11 mouse cellular contexts compared by ENCODE assay signal in the genomic region with DNA sequence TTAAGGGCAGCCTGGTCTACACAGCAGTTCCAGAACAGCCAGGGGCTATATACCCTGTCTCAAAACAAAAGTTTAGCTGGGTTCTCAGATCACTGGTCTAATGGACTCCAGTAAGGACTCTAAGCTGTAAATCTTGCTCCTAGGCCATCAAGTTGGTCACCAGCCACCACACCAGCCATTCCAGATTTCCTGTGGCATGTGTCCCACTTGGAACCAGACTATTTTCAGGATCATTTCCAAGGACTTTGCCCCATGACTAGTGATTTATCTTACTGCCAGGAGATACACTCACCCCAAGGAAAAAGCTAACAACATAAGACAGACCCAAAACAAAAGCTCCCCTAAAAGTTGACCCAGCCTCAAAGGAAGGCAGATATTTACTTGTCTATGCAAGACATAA. TPM values are rescaled to one million over a fixed set of nuclear protein-coding genes. Genes with fewer than 3 reads are reported as not detected.
A peak's percentile ranks its signal among the peaks of the same experiment; 100 is the strongest.
DNase-seq lines count a peak whose midpoint lies in the region; ATAC-seq and TF ChIP-seq lines count a peak whose summit lies in the region.
"Had no signal": no experiment of that assay in that cellular context is flagged by ENCODE, and none has a peak within 500 bp of the region (broad histone marks: within the 10 kb centered on the region; RNA-seq: fewer than 3 reads in every experiment).

No protein-coding gene starts in this region.

- H3K27ac ChIP-seq in layer of hippocampus, adult 2 months, result 0 out of 2 replicates have a peak overlapping the region, but pooled peaks have one; percentile 18
- H3K27ac ChIP-seq in heart, postnatal 0 days (ENCODE audit: low read depth), result peak overlapping the region; percentile 93
- H3K27ac ChIP-seq in neural tube, embryonic 15.5 days (replicated peaks), result no peak overlapping the region
- no peak overlapping the region for H3K27ac ChIP-seq in midbrain, embryonic 15.5 days
- H3K27ac ChIP-seq in embryonic facial prominence, embryonic 10.5 days (replicated peaks), result no peak overlapping the region

- DNase-seq in layer of hippocampus, adult 2 months (ENCODE audit: low spot score in 2 of 2), result no peak
- DNase-seq in layer of hippocampus, postnatal 36 days, result no peak
- DNase-seq in cerebellum, adult 9-10 months, result peak; percentile 42
- no peak for DNase-seq in heart, postnatal 0 days (ENCODE audit: low spot score)
- no peak for DNase-seq in right cerebral cortex, postnatal 10 days (ENCODE audit: low spot score in 2 of 2)
- DNase-seq in embryonic facial prominence, embryonic 10.5 days (ENCODE audit: low spot score), result no peak
- DNase-seq: lung, postnatal 4 days; thymus, adult 2 months had no signal

- H3K27me3 ChIP-seq in heart, postnatal 0 days (ENCODE audit: control insufficient read depth, insufficient read depth, low read length), result no peaks in the 10 kb centered on the region
- H3K27me3 ChIP-seq in neural tube, embryonic 15.5 days (replicated peaks), result no peaks in the 10 kb centered on the region
- no peaks in the 10 kb centered on the region for H3K27me3 ChIP-seq in midbrain, embryonic 15.5 days (replicated peaks)
- H3K27me3 ChIP-seq in embryonic facial prominence, embryonic 10.5 days (replicated peaks; ENCODE audit: low read depth, poor library complexity, severe bottlenecking), result no peaks in the 10 kb centered on the region

- no peak for TF ChIP-seq CTCF in layer of hippocampus, adult 2 months (conservative IDR thresholded peaks at IDR 0.05)
- no peak for TF ChIP-seq CTCF in heart, postnatal 0 days (IDR thresholded peaks at IDR 0.05; ENCODE audit: low read depth)

- TF ChIP-seq EP300 in heart, postnatal 0 days (IDR thresholded peaks at IDR 0.05; ENCODE audit: low read depth), result no peak

- no peaks in the 10 kb centered on the region for H3K9me3 ChIP-seq in heart, postnatal 0 days (replicated peaks; ENCODE audit: control insufficient read depth, low read length)
- no peaks in the 10 kb centered on the region for H3K9me3 ChIP-seq in neural tube, embryonic 15.5 days (replicated peaks)
- H3K9me3 ChIP-seq in midbrain, embryonic 15.5 days, result no peaks in the 10 kb centered on the region
- H3K9me3 ChIP-seq in embryonic facial prominence, embryonic 10.5 days, result no peaks in the 10 kb centered on the region
- H3K9me3 ChIP-seq: G1E had no signal

- peak overlapping the region; percentile 86 for H3K4me2 ChIP-seq in heart, postnatal 0 days (ENCODE audit: low read depth, low read length)
- 0 out of 2 replicates have a peak overlapping the region, but pooled peaks have one; percentile 87 for H3K4me2 ChIP-seq in neural tube, embryonic 15.5 days
- H3K4me2 ChIP-seq in midbrain, embryonic 15.5 days, result no peak overlapping the region

- no peak overlapping the region for H3K9ac ChIP-seq in heart, postnatal 0 days (replicated peaks; ENCODE audit: low read depth, low read length)
- no peak overlapping the region for H3K9ac ChIP-seq in neural tube, embryonic 15.5 days (replicated peaks)
- no peak overlapping the region for H3K9ac ChIP-seq in midbrain, embryonic 15.5 days

- H3K4me1 ChIP-seq in heart, postnatal 0 days (ENCODE audit: control insufficient read depth, insufficient read depth), result peaks cover 18% of the 10 kb centered on the region
- H3K4me1 ChIP-seq in neural tube, embryonic 15.5 days, result peaks cover 27% of the 10 kb centered on the region
- H3K4me1 ChIP-seq in midbrain, embryonic 15.5 days, result peaks cover 18% of the 10 kb centered on the region
- peaks cover 16% of the 10 kb centered on the region for H3K4me1 ChIP-seq in embryonic facial prominence, embryonic 10.5 days

- ATAC-seq in heart, postnatal 0 days (ENCODE audit: insufficient read depth, low read depth), result no peak
- no peak for ATAC-seq in neural tube, embryonic 15.5 days (ENCODE audit: low FRiP score)
- ATAC-seq in midbrain, embryonic 15.5 days (replicated peaks), result no peak

- H3K36me3 ChIP-seq in heart, postnatal 0 days (replicated peaks; ENCODE audit: control insufficient read depth, insufficient read depth, low read length), result peaks cover 24% of the 10 kb centered on the region
- peaks cover 21% of the 10 kb centered on the region for H3K36me3 ChIP-seq in neural tube, embryonic 15.5 days
- peaks cover 8% of the 10 kb centered on the region; the same call in 1 of the 2 replicates for H3K36me3 ChIP-seq in midbrain, embryonic 15.5 days (replicated peaks)
- peaks cover 20% of the 10 kb centered on the region for H3K36me3 ChIP-seq in embryonic facial prominence, embryonic 10.5 days (replicated peaks)

- H3K4me3 ChIP-seq in layer of hippocampus, adult 2 months, result no peak overlapping the region
- peak overlapping the region; percentile 92; the same call in 1 of the 2 replicates for H3K4me3 ChIP-seq in heart, postnatal 0 days (ENCODE audit: low read depth, low read length)
- no peak overlapping the region for H3K4me3 ChIP-seq in neural tube, embryonic 15.5 days (replicated peaks)
- H3K4me3 ChIP-seq in midbrain, embryonic 15.5 days, result no peak overlapping the region
- H3K4me3 ChIP-seq in embryonic facial prominence, embryonic 10.5 days, result no peak overlapping the region

RNA-seq across cellular contexts. Expression of gene Vps13d, which starts 2.1 kb away (rescaled TPM):
- total RNA-seq in layer of hippocampus, adult 2 months (2021), result 10 to 100 TPM; 69.1 to 75.6 TPM
- 10 to 100 TPM; 66.2 to 71.8 TPM for total RNA-seq in layer of hippocampus, postnatal 36 days (2021)
- 32.2 and 42.6 TPM in 2 replicates for total RNA-seq in heart, postnatal 0 days (2014; rRNA removed; ENCODE audit: low replicate concordance)
- polyA plus RNA-seq in heart, postnatal 0 days (2015; fragmentation: Nextera tagmentation; extraction: Ambion mirVana), result 7.6 and 9.0 TPM in 2 replicates
- 7.8 and 8.3 TPM in 2 replicates for polyA plus RNA-seq in neural tube, embryonic 15.5 days (2015; fragmentation: Nextera tagmentation; extraction: Ambion mirVana)
- 9.6 and 11.1 TPM in 2 replicates for polyA plus RNA-seq in midbrain, embryonic 15.5 days (2015; fragmentation: Nextera tagmentation; extraction: Ambion mirVana)
- 4.5 and 5.2 TPM in 2 replicates for polyA plus RNA-seq in embryonic facial prominence, embryonic 10.5 days (2016; fragmentation: Nextera tagmentation; extraction: Ambion mirVana)

RNA-seq across cellular contexts. Expression of gene Tnfrsf1b, which starts 54.0 kb away (rescaled TPM):
- 1 to 10 TPM; 2.7 TPM for total RNA-seq in layer of hippocampus, adult 2 months (2021)
- total RNA-seq in layer of hippocampus, postnatal 36 days (2021), result 1 to 10 TPM; 2.2 to 4.2 TPM
- total RNA-seq in heart, postnatal 0 days (2014; rRNA removed; ENCODE audit: low replicate concordance), result 11.1 and 26.5 TPM in 2 replicates
- 2.0 TPM in 2 replicates for polyA plus RNA-seq in heart, postnatal 0 days (2015; fragmentation: Nextera tagmentation; extraction: Ambion mirVana)
- polyA plus RNA-seq in neural tube, embryonic 15.5 days (2015; fragmentation: Nextera tagmentation; extraction: Ambion mirVana), result 4.5 and 6.9 TPM in 2 replicates
- polyA plus RNA-seq in midbrain, embryonic 15.5 days (2015; fragmentation: Nextera tagmentation; extraction: Ambion mirVana), result 3.1 and 4.3 TPM in 2 replicates
- 1.6 and 1.9 TPM in 2 replicates for polyA plus RNA-seq in embryonic facial prominence, embryonic 10.5 days (2016; fragmentation: Nextera tagmentation; extraction: Ambion mirVana)
- total RNA-seq: G1E had no signal
- polyA plus RNA-seq: G1E had no signal

Comparison
In these comparisons a context has a peak if more than half of its experiments do, and no peak if none do; other contexts are left out.
1. H3K27ac ChIP-seq: peak in layer of hippocampus, adult 2 months (single experiment) and heart, postnatal 0 days (single experiment); none in neural tube, embryonic 15.5 days (single experiment), midbrain, embryonic 15.5 days (single experiment) and embryonic facial prominence, embryonic 10.5 days (single experiment).